Mouse (Mus musculus) naive thymus-derived CD4-positive, alpha-beta T cell, adult 2 months (primary cell): ENCODE data around the gene Sumf2.

Source experiments
- DNase-seq: peaks from one replicate; pipeline ENCODE4 v3.0.0-alpha.2; 2011; ENCODE audit warnings: low read depth

Gene Sumf2

GRCm38 (mm10) chr5:129908242-129908965 lies 61.6 kb downstream of the Sumf2 start, which contains the start of gene Nupr1l:
Nupr1l (plus strand) TSS chr5:129908540.
- DNase-seq = peak; percentile 65

GRCm38 (mm10) chr5:129909147-129909546 lies 62.4 kb downstream of the Sumf2 start:
- DNase-seq = no peak

GRCm38 (mm10) chr5:129909591-129909990 lies 62.8 kb downstream of the Sumf2 start:
- no peak for DNase-seq
